Mouse (Mus musculus) cerebellum, adult 8-10 months (tissue): ENCODE results near the gene Rgl2.

ENCODE experiments used
- DNase-seq: peaks from one replicate; pipeline ENCODE4 v3.0.0; 2022

Gene Rgl2

GRCm38 (mm10) chr17:33977861-33978557 lies 48.7 kb downstream of the Rgl2 start:
- no peak for DNase-seq

DNA sequence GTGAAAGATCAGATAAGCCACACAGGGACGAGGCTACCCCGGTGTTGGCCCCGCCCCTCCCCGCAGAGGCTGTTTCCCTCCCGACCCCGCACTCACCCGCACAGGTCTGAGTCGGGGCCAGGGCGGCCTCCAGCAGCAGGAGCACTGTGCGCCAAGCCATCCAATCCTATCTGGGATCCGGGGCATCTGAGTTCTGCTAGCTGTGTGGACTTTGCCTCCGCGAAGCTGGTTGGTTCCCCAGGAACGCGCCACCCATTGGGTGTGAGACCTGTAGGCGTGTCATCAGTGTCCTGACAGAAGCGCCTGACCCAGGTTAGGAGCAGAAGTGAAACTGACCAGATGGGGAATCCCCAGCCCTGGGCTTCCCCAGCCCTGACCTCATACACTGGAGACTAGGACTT lies 49.3 kb downstream of the Rgl2 start:
- peak; percentile 73 for DNase-seq

GRCm38 (mm10) chr17:33979512-33980050 lies 50.2 kb downstream of the Rgl2 start:
- DNase-seq: no peak

DNA sequence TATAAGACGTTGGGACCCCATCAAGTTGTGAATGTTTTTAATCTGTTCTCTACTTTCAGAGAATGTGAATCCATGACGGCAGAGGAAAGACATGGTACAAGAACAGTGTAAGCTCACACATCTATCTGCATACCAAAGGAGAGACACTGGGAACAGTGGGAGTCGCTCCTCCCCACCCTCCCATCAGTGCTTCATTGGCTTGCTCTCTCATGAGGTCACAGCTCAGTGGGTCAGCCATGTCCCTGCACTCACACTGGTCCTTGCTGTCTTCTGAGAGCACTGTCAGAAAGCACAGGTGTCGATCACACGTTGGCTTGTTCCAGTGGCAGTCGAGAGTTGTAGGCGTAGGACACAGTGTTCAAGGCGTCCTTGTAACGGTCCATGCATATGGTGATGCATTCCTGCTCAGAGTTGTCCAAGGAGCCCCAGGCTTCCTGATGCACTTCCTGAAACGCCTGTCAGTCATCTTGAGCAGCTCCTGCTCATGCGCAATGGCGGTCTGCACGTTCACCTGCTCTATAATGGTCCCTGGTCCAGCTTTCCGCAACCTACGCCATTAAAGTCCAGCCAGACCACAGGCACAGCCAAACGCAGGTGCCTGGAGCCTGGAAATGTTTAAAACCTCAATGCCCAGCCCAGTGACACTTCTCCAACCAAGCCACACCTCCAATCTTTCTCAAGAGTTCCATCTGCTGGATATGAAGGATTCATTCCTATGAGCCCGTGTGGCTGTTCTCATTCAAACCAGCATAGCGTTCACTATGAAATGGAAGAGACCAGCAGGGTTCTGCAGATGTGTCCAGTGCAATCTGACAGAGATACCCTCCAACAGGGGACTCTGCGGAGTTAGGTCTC lies 51.1 kb downstream of the Rgl2 start:
- DNase-seq: no peak

- peak; percentile 85 for DNase-seq
These were observed 52.0 kb downstream of the Rgl2 start for GRCm38 (mm10) chr17:33981192-33981909.

DNA sequence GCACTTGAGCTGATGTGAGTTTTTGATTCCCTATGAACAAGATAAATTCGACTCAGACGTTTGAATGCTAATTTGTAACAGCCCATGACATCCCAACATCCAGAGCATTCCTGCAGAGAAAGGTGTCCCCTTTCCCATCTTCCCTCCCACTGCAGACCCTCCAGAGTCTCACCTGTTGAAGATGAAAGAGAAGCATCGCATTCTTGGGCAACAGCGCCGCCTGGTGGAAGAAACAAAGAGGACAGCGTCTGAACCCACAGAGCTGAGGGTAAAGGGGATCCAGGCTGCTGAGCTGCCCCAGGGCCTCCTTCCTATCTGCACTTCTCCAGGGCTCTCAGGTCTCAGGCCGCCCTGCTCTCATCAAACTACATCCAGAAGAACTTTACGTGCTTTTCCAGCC lies 52.8 kb downstream of the Rgl2 start:
- DNase-seq: peak; percentile 75
